Mouse (Mus musculus): Measurements from ENCODE around the gene Trub2.

Gene Trub2

GRCm38 (mm10) chr2:29773323-29773722 is 15.0 kb downstream of the Trub2 start:
- no peak for DNase-seq (ENCODE audit: low read depth, low spot score)

- no peak for DNase-seq (ENCODE audit: low read depth, low spot score)
Observed at GRCm38 (mm10) chr2:29771611-29772461, 16.5 kb downstream of the Trub2 start.

- no peak for DNase-seq (ENCODE audit: low read depth, low spot score)
Observed at GRCm38 (mm10) chr2:29770162-29770561, 18.1 kb downstream of the Trub2 start.

- no peak for DNase-seq (ENCODE audit: low read depth, low spot score)
Observed at GRCm38 (mm10) chr2:29768901-29769300, 19.4 kb downstream of the Trub2 start.

- no peak for DNase-seq (ENCODE audit: low read depth, low spot score)
Observed at GRCm38 (mm10) chr2:29767976-29768709, 20.2 kb downstream of the Trub2 start.

GRCm38 (mm10) chr2:29764831-29765230 is 23.5 kb downstream of the Trub2 start:
- peak; percentile 58 for DNase-seq (ENCODE audit: low read depth, low spot score)

GRCm38 (mm10) chr2:29755693-29756092 is 32.6 kb downstream of the Trub2 start:
- DNase-seq (ENCODE audit: low read depth, low spot score), result no peak

GRCm38 (mm10) chr2:29752397-29752796 is 35.9 kb downstream of the Trub2 start:
- DNase-seq (ENCODE audit: low read depth, low spot score), result no peak

- no peak for DNase-seq (ENCODE audit: low read depth, low spot score)
Observed at GRCm38 (mm10) chr2:29751497-29751896, 36.8 kb downstream of the Trub2 start, which contains the start of gene Gm13420. TSS of gene Gm13420 (minus strand) at chr2:29751685.

- DNase-seq (ENCODE audit: low read depth, low spot score), result no peak
Observed at GRCm38 (mm10) chr2:29748499-29748898, 39.8 kb downstream of the Trub2 start.

- no peak for DNase-seq (ENCODE audit: low read depth, low spot score)
Observed at GRCm38 (mm10) chr2:29747852-29748251, 40.5 kb downstream of the Trub2 start.

GRCm38 (mm10) chr2:29747188-29747782 is 41.0 kb downstream of the Trub2 start:
- no peak for DNase-seq (ENCODE audit: low read depth, low spot score)

GRCm38 (mm10) chr2:29744256-29744655 is 44.0 kb downstream of the Trub2 start:
- DNase-seq (ENCODE audit: low read depth, low spot score), result no peak

- no peak for DNase-seq (ENCODE audit: low read depth, low spot score)
Observed at GRCm38 (mm10) chr2:29741207-29741606, 47.1 kb downstream of the Trub2 start.

GRCm38 (mm10) chr2:29739368-29739767 is 48.9 kb downstream of the Trub2 start:
- no peak for DNase-seq (ENCODE audit: low read depth, low spot score)

- no peak for DNase-seq (ENCODE audit: low read depth, low spot score)
Observed at GRCm38 (mm10) chr2:29738799-29739198, 49.5 kb downstream of the Trub2 start.

- no peak for DNase-seq (ENCODE audit: low read depth, low spot score)
Observed at GRCm38 (mm10) chr2:29737209-29737925, 50.9 kb downstream of the Trub2 start.

GRCm38 (mm10) chr2:29735708-29736107 is 52.6 kb downstream of the Trub2 start:
- no peak for DNase-seq (ENCODE audit: low read depth, low spot score)

- no peak for DNase-seq (ENCODE audit: low read depth, low spot score)
Observed at GRCm38 (mm10) chr2:29733348-29733747, 55.0 kb downstream of the Trub2 start.

- DNase-seq (ENCODE audit: low read depth, low spot score), result no peak
Observed at GRCm38 (mm10) chr2:29732559-29732958, 55.7 kb downstream of the Trub2 start.

- no peak for DNase-seq (ENCODE audit: low read depth, low spot score)
Observed at GRCm38 (mm10) chr2:29731545-29731944, 56.8 kb downstream of the Trub2 start.

GRCm38 (mm10) chr2:29729500-29729899 is 58.8 kb downstream of the Trub2 start:
- no peak for DNase-seq (ENCODE audit: low read depth, low spot score)
